Mouse (Mus musculus): ENCODE results near the gene Hdac10.

DNA sequence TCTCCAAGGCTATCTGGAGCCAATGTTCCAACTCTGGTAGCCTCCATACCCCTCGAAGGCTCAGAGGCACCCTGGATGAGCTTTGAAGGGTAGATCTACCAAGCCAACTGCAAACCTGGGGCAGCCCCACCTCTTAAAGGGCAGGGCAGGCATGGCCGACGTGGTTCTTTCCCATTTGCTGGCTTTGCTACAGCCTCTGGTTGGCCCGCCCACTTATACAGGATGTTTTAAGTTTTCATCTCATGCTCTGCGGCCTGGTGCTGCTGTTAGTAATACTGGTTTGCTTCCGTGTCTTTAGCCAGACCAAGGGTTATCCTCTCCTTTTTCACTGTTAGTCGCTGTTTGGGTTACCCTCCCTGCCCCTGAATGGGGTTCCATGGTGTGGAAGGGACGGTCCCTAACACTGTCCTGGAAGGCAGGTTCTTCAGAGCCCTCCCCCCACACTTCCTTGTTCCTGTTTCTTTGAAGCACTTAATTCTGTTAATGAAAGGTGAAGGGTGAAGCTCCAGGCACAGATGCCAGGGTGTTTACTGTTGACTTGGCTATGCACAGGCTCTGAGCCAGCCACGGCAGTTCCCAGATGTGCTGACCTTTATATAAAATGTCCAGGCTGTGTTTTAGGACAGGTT, 50.2 kb downstream of the Hdac10 start:
- no peak for TF ChIP-seq GATA1 (IDR thresholded peaks at IDR 0.05; ENCODE audit: borderline replicate concordance, low read length)
- no peak for TF ChIP-seq FLI1 (IDR thresholded peaks at IDR 0.05; ENCODE audit: low read length)
